Mouse (Mus musculus): Measurements from ENCODE around the gene Atrip. TPM values are rescaled to one million over a fixed set of nuclear protein-coding genes. Genes with fewer than 3 reads are reported as not detected.
A peak's percentile ranks its signal among the peaks of the same experiment; 100 is the strongest.

The Atrip gene
- polyA plus RNA-seq, 1 experiment: not detected

- H3K4me1 ChIP-seq (ENCODE audit: control insufficient read depth, insufficient read depth, low read length): peaks cover 9% of the 10 kb centered on the region
- 89% methylated on average over 4 of the region's 4 CpGs for WGBS
- H3K27ac ChIP-seq (ENCODE audit: insufficient read depth, low read depth, low read length): no peak overlapping the region
- H3K4me3 ChIP-seq (ENCODE audit: insufficient read depth, low read depth, low read length): no peak overlapping the region
- no peak for TF ChIP-seq CTCF (IDR thresholded peaks at IDR 0.05; ENCODE audit: insufficient read depth, low read depth, low read length)
- TF ChIP-seq POLR2A (IDR thresholded peaks at IDR 0.05; ENCODE audit: insufficient read depth, low read depth, low read length): no peak
Measured at GRCm38 (mm10) chr9:109021428-109021827, 52.5 kb downstream of the Atrip start.

- 83% methylated on average over 11 of the region's 11 CpGs for WGBS
- TF ChIP-seq CTCF (IDR thresholded peaks at IDR 0.05; ENCODE audit: insufficient read depth, low read depth, low read length): no peak
- no peak for TF ChIP-seq POLR2A (IDR thresholded peaks at IDR 0.05; ENCODE audit: insufficient read depth, low read depth, low read length)
- no peak overlapping the region for H3K4me3 ChIP-seq (ENCODE audit: insufficient read depth, low read depth, low read length)
- H3K27ac ChIP-seq (ENCODE audit: insufficient read depth, low read depth, low read length): no peak overlapping the region
- H3K4me1 ChIP-seq (ENCODE audit: control insufficient read depth, insufficient read depth, low read length): peaks cover 3% of the 10 kb centered on the region; the same call in 1 of the 2 replicates
Measured at GRCm38 (mm10) chr9:109016973-109017604, 56.8 kb downstream of the Atrip start.

- Histone ChIP-seq H3K27ac (ENCODE audit: insufficient read depth, low read depth, low read length) (no peak overlapping the region), H3K4me3 (ENCODE audit: insufficient read depth, low read depth, low read length) (no peak overlapping the region), H3K4me1 (ENCODE audit: control insufficient read depth, insufficient read depth, low read length) (no peaks in the 10 kb centered on the region)
- TF ChIP-seq CTCF (IDR thresholded peaks at IDR 0.05; ENCODE audit: insufficient read depth, low read depth, low read length): no peak
- TF ChIP-seq POLR2A (IDR thresholded peaks at IDR 0.05; ENCODE audit: insufficient read depth, low read depth, low read length): no peak
- WGBS: 74% methylated on average over 8 of the region's 8 CpGs
Measured at GRCm38 (mm10) chr9:109015397-109015796, 58.5 kb downstream of the Atrip start.

DNA sequence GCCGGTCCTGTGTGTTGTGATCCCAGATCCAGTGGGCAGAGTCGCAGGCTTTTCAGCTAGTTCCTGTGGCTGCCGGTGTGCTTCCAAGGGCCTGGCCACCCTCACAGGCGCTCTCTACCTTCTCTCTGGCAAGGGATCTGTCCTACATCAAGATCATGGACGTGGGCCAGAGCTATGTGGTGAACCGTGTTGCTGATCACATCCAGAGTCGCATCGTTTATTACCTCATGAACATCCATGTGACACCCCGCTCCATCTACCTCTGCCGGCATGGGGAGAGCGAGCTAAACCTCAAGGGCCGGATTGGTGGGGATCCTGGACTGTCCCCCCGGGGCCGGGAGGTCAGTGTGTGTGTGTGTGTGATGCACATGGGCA is 63.6 kb downstream of the Atrip start:
- Histone ChIP-seq H3K4me3 (ENCODE audit: insufficient read depth, low read depth, low read length) (no peak overlapping the region), H3K27ac (ENCODE audit: insufficient read depth, low read depth, low read length) (no peak overlapping the region), H3K4me1 (ENCODE audit: control insufficient read depth, insufficient read depth, low read length) (peaks cover 20% of the 10 kb centered on the region)
- WGBS: 91% methylated on average over 14 of the region's 14 CpGs
- TF ChIP-seq CTCF (IDR thresholded peaks at IDR 0.05; ENCODE audit: insufficient read depth, low read depth, low read length): no peak
- no peak for TF ChIP-seq POLR2A (IDR thresholded peaks at IDR 0.05; ENCODE audit: insufficient read depth, low read depth, low read length)

DNA sequence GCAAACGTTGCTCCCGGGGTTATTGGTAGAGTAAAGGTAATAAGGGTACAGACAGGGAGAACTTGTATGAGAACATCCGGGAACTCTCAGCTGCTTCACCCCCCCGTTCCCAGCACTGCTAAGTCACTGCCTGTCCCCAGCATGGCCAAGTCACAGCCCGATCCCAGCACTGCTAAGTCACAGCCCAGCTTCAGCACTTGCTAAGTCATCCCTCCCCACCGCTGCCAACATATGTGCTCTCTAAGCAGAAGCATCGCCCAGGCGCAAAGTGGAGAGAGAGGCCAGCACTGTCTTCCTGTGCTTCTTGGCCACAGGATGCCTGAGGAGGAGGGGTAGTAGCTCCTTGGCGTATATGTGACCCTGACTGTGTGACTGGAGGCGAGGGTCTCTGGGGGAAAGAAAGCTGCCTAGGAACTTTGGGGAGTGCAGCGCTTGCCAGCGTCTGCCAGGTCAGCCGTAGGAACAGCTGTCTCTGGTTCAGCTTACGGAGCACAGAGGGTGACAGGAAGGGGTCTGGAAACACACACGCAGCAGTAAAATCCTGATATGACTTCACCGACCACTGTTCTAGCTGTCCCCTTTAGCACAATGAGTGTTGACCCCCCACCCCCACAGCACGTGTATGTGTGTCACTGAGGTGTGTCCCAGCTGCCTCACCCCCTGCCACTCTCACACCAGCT is 64.1 kb downstream of the Atrip start:
- H3K27ac ChIP-seq (ENCODE audit: insufficient read depth, low read depth, low read length): peak overlapping the region; percentile 23; the same call in 1 of the 2 replicates

DNA sequence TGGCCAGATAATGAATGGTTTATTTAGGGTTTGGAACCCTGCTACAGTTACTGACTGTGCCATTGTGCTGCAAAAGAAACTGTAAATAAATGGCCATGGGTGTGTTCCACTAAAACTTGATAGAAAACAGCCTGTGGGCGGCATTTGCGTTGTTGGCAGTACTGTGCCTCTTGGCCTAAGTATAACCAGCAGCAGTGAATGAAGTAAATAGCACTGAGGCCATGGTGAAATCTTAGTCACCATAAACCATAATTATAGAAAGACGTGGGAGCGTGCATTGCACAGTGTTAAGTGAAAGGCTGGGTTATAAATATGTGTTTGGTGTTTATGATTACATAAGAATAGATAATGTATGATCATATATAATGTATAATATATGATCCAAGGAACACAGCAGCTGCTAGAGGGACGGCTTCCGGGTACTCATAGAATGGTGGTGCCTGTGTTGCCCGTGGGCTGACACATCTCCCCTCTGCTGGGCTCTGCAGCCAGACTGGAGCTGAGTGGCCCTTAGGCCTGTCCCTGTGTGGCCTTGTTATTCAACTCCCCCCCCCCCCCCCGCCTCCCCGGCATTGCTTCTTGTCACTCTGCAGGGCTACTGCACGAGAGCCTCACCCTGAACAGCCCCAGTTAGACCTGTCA is 64.8 kb downstream of the Atrip start:
- 34% methylated on average over 10 of the region's 10 CpGs for WGBS
- Histone ChIP-seq H3K4me1 (ENCODE audit: control insufficient read depth, insufficient read depth, low read length) (peaks cover 20% of the 10 kb centered on the region), H3K27ac (ENCODE audit: insufficient read depth, low read depth, low read length) (peak overlapping the region; percentile 38; the same call in 1 of the 2 replicates), H3K4me3 (ENCODE audit: insufficient read depth, low read depth, low read length) (no peak overlapping the region)
- TF ChIP-seq POLR2A (IDR thresholded peaks at IDR 0.05; ENCODE audit: insufficient read depth, low read depth, low read length): no peak

More for the DNA sequence above, 64.1 kb downstream of the Atrip start:
- Histone ChIP-seq H3K4me1 (ENCODE audit: control insufficient read depth, insufficient read depth, low read length) (peaks cover 20% of the 10 kb centered on the region), H3K4me3 (ENCODE audit: insufficient read depth, low read depth, low read length) (no peak overlapping the region)
- 54% methylated on average over 17 of the region's 17 CpGs for WGBS
- no peak for TF ChIP-seq CTCF (IDR thresholded peaks at IDR 0.05; ENCODE audit: insufficient read depth, low read depth, low read length)
- TF ChIP-seq POLR2A (IDR thresholded peaks at IDR 0.05; ENCODE audit: insufficient read depth, low read depth, low read length): no peak

DNA sequence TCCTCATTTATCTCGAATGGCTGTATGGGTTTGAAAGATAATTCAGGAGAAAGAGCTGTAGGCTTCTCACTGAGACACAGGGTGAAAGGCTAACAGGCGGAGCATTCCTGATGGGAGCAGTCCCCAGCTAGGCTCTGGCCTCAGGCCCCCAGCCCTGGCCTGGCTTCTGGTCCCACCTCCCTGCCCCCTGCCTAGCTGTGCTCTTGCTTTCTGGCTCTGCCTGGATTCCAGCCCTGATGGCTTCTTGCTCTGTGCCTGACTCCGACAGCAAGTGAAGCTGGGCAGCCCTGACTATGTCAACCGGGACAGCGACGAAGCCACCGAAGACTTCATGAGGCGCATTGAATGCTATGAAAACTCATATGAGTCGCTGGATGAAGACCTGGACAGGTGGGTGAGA is 65.8 kb downstream of the Atrip start:
- Histone ChIP-seq H3K4me3 (ENCODE audit: insufficient read depth, low read depth, low read length) (no peak overlapping the region), H3K4me1 (ENCODE audit: control insufficient read depth, insufficient read depth, low read length) (peaks cover 20% of the 10 kb centered on the region), H3K27ac (ENCODE audit: insufficient read depth, low read depth, low read length) (no peak overlapping the region; the same call in 1 of the 2 replicates)
- WGBS: 89% methylated on average over 9 of the region's 9 CpGs
- TF ChIP-seq CTCF (IDR thresholded peaks at IDR 0.05; ENCODE audit: insufficient read depth, low read depth, low read length) (no peak), POLR2A (IDR thresholded peaks at IDR 0.05; ENCODE audit: insufficient read depth, low read depth, low read length) (no peak)

Other genes with a start within 250 kb of the Atrip start
- not detected in 2 replicates for gene Celsr3, start 247.8 kb downstream of the Atrip start, polyA plus RNA-seq (2012; ENCODE audit: insufficient read depth, insufficient read length, low replicate concordance, missing spikeins)
- gene Slc26a6, start 220.8 kb downstream of the Atrip start, polyA plus RNA-seq (2012; ENCODE audit: insufficient read depth, insufficient read length, low replicate concordance, missing spikeins): not detected in 2 replicates
- not detected in 2 replicates for gene Tmem89, start 159.5 kb downstream of the Atrip start, polyA plus RNA-seq (2012; ENCODE audit: insufficient read depth, insufficient read length, low replicate concordance, missing spikeins)
- gene Uqcrc1, start 137.5 kb downstream of the Atrip start, polyA plus RNA-seq (2012; ENCODE audit: insufficient read depth, insufficient read length, low replicate concordance, missing spikeins): 636 and 722 TPM in 2 replicates
- not detected in 2 replicates for gene Col7a1, start 120.5 kb downstream of the Atrip start, polyA plus RNA-seq (2012; ENCODE audit: insufficient read depth, insufficient read length, low replicate concordance, missing spikeins)
- not detected in 2 replicates for gene Ucn2, start 88.1 kb downstream of the Atrip start, polyA plus RNA-seq (2012; ENCODE audit: insufficient read depth, insufficient read length, low replicate concordance, missing spikeins)
- gene Pfkfb4, start 82.3 kb downstream of the Atrip start, polyA plus RNA-seq (2012; ENCODE audit: insufficient read depth, insufficient read length, low replicate concordance, missing spikeins): not detected in 2 replicates
- gene Shisa5, start 35.6 kb downstream of the Atrip start, polyA plus RNA-seq (2012; ENCODE audit: insufficient read depth, insufficient read length, low replicate concordance, missing spikeins): not detected in 2 replicates
- not detected in 2 replicates for gene Trex1, start 14.4 kb downstream of the Atrip start, polyA plus RNA-seq (2012; ENCODE audit: insufficient read depth, insufficient read length, low replicate concordance, missing spikeins)
- not detected in 2 replicates for gene Ccdc51, start 8.4 kb upstream of the Atrip start, polyA plus RNA-seq (2012; ENCODE audit: insufficient read depth, insufficient read length, low replicate concordance, missing spikeins)
- not detected in 2 replicates for gene Tma7, start 8.5 kb upstream of the Atrip start, polyA plus RNA-seq (2012; ENCODE audit: insufficient read depth, insufficient read length, low replicate concordance, missing spikeins)
- not detected in 2 replicates for gene Plxnb1, start 21.3 kb upstream of the Atrip start, polyA plus RNA-seq (2012; ENCODE audit: insufficient read depth, insufficient read length, low replicate concordance, missing spikeins)
- not detected in 2 replicates for gene Fbxw21, start 87.9 kb upstream of the Atrip start, polyA plus RNA-seq (2012; ENCODE audit: insufficient read depth, insufficient read length, low replicate concordance, missing spikeins)
- not detected in 2 replicates for gene Fbxw13, start 121.9 kb upstream of the Atrip start, polyA plus RNA-seq (2012; ENCODE audit: insufficient read depth, insufficient read length, low replicate concordance, missing spikeins)
- gene Fbxw20, start 160.6 kb upstream of the Atrip start, polyA plus RNA-seq (2012; ENCODE audit: insufficient read depth, insufficient read length, low replicate concordance, missing spikeins): not detected in 2 replicates
- gene Fbxw14, start 213.6 kb upstream of the Atrip start, polyA plus RNA-seq (2012; ENCODE audit: insufficient read depth, insufficient read length, low replicate concordance, missing spikeins): not detected in 2 replicates